Mouse (Mus musculus) liver, adult 2 months (tissue): ENCODE data around the gene Cyth3. TPM values are rescaled to one million over a fixed set of nuclear protein-coding genes. Genes with fewer than 3 reads are reported as not detected.

ENCODE experiments used
- DNase-seq: peaks from one replicate; pipeline ENCODE4 v3.0.0-alpha.2; 2011; ENCODE audit warnings: low read depth, low spot score; ENCODE audit errors: extremely low read depth
- H3K27ac ChIP-seq: fragments of 200-500 bp; replicated peaks from 2 replicates; pipeline ENCODE4 v1.5.1; 2012; ENCODE audit warnings: low read depth, mild to moderate bottlenecking, control low read depth, inconsistent platforms, low read length; ENCODE audit not compliant: insufficient read depth
- H3K27me3 ChIP-seq: fragments of 200-500 bp; 2 replicates; pipeline ENCODE4 v1.6.1; 2012; ENCODE audit warnings: mild to moderate bottlenecking, moderate library complexity, low read length, inconsistent platforms; ENCODE audit not compliant: control insufficient read depth, insufficient read depth
- H3K36me3 ChIP-seq: fragments of 200-500 bp; 2 replicates; pipeline ENCODE4 v1.6.1; 2012; ENCODE audit warnings: low read length, inconsistent platforms; ENCODE audit not compliant: control insufficient read depth, insufficient read depth
- H3K4me1 ChIP-seq: fragments of 200-500 bp; 2 replicates; pipeline ENCODE4 v1.6.1; 2011; ENCODE audit warnings: low read length; ENCODE audit not compliant: control insufficient read depth, insufficient read depth
- H3K4me3 ChIP-seq: fragments of 200-500 bp; 2 replicates; pipeline ENCODE4 v1.5.1; 2011; ENCODE audit warnings: low read depth, mild to moderate bottlenecking, control low read depth, low read length, moderate library complexity; ENCODE audit not compliant: insufficient read depth
- H3K79me2 ChIP-seq: fragments of 200-500 bp; 2 replicates; pipeline ENCODE4 v1.6.1; 2012; ENCODE audit warnings: inconsistent platforms, mild to moderate bottlenecking, low read length, moderate library complexity; ENCODE audit not compliant: control insufficient read depth, insufficient read depth
- H3K9ac ChIP-seq: fragments of 200-500 bp; 2 replicates; pipeline ENCODE4 v1.6.1; 2012; ENCODE audit warnings: low read depth, mild to moderate bottlenecking, control low read depth, inconsistent platforms, low read length
- CTCF ChIP-seq: fragments of 200-500 bp; IDR thresholded peaks from 2 replicates; pipeline ENCODE4 v1.5.1; 2011; ENCODE audit warnings: low read depth, low read length, control low read depth
- POLR2A ChIP-seq: fragments of 200-500 bp; IDR thresholded peaks from 2 replicates; pipeline ENCODE4 v1.6.1; 2011; ENCODE audit warnings: low read length, control low read depth; ENCODE audit not compliant: insufficient read depth; ENCODE audit errors: extremely low read depth
- WGBS: fragments of 180-500 bp; shearing (Covaris S2); methylation state at CpG from one replicate; pipeline ENCODE4 v1.1.7; 2018; 5-methylcytosine and 5-hydroxymethylcytosine counted together
- polyA plus RNA-seq: library from polyadenylated mRNA; depleted of rRNA; stranded (reverse); fragments of >200 nt; gene quantifications from 2 replicates; pipeline ENCODE4 v1.2.3, GENCODE M21; 2012
- total RNA-seq: library from RNA; depleted of rRNA; stranded (reverse); fragments of >200 nt; gene quantifications from 2 replicates; pipeline ENCODE4 v1.2.3, GENCODE M21; 2014

Gene Cyth3
- total and polyA plus RNA-seq, 2 experiments, result 2.9 to 4.4 TPM

GRCm38 (mm10) chr5:143581874-143582273 is 40.4 kb upstream of the Cyth3 start:
- H3K9ac ChIP-seq, result no peak overlapping the region
- H3K79me2 ChIP-seq, result no peaks in the 10 kb centered on the region
- TF ChIP-seq POLR2A, result no peak
- TF ChIP-seq CTCF, result no peak
- 92% methylated on average over 8 of the region's 8 CpGs for WGBS
- H3K27ac ChIP-seq, result no peak overlapping the region
- no peak for DNase-seq
- H3K27me3 ChIP-seq, result no peaks in the 10 kb centered on the region
- H3K4me3 ChIP-seq, result no peak overlapping the region
- no peaks in the 10 kb centered on the region for H3K36me3 ChIP-seq
- no peaks in the 10 kb centered on the region for H3K4me1 ChIP-seq

- no peak for TF ChIP-seq POLR2A
- no peak for TF ChIP-seq CTCF
- DNase-seq, result no peak
- WGBS, result 94% methylated on average over 10 of the region's 10 CpGs
- H3K27ac ChIP-seq, result no peak overlapping the region
- no peaks in the 10 kb centered on the region for H3K79me2 ChIP-seq
- no peak overlapping the region for H3K9ac ChIP-seq
- H3K36me3 ChIP-seq, result no peaks in the 10 kb centered on the region
- no peaks in the 10 kb centered on the region for H3K4me1 ChIP-seq
- H3K27me3 ChIP-seq, result no peaks in the 10 kb centered on the region
- no peak overlapping the region for H3K4me3 ChIP-seq
These were observed 39.2 kb upstream of the Cyth3 start for GRCm38 (mm10) chr5:143583081-143583480.

- no peak overlapping the region for H3K4me3 ChIP-seq
- no peaks in the 10 kb centered on the region for H3K79me2 ChIP-seq
- H3K36me3 ChIP-seq, result no peaks in the 10 kb centered on the region
- WGBS, result 88% methylated on average over 5 of the region's 5 CpGs
- TF ChIP-seq CTCF (no peak), POLR2A (no peak)
- no peak for DNase-seq
- H3K27ac ChIP-seq, result no peak overlapping the region
- H3K4me1 ChIP-seq, result no peaks in the 10 kb centered on the region
- H3K9ac ChIP-seq, result no peak overlapping the region
- no peaks in the 10 kb centered on the region for H3K27me3 ChIP-seq
These were observed 37.3 kb upstream of the Cyth3 start for GRCm38 (mm10) chr5:143584982-143585381.

- H3K79me2 ChIP-seq, result no peaks in the 10 kb centered on the region
- no peak overlapping the region for H3K9ac ChIP-seq
- TF ChIP-seq POLR2A (no peak), CTCF (no peak)
- H3K4me3 ChIP-seq, result no peak overlapping the region
- H3K27me3 ChIP-seq, result no peaks in the 10 kb centered on the region
- 84% methylated on average over 8 of the region's 8 CpGs for WGBS
- H3K27ac ChIP-seq, result no peak overlapping the region
- H3K4me1 ChIP-seq, result no peaks in the 10 kb centered on the region
- DNase-seq, result no peak
- H3K36me3 ChIP-seq, result no peaks in the 10 kb centered on the region
These were observed 35.9 kb upstream of the Cyth3 start for GRCm38 (mm10) chr5:143586386-143586785.

- H3K4me3 ChIP-seq, result no peak overlapping the region
- no peaks in the 10 kb centered on the region for H3K79me2 ChIP-seq
- DNase-seq, result no peak
- WGBS, result 58% methylated on average over 17 of the region's 17 CpGs
- no peak overlapping the region for H3K9ac ChIP-seq
- no peak overlapping the region for H3K27ac ChIP-seq
- H3K36me3 ChIP-seq, result no peaks in the 10 kb centered on the region
- TF ChIP-seq POLR2A (no peak), CTCF (no peak)
- H3K27me3 ChIP-seq, result no peaks in the 10 kb centered on the region
- H3K4me1 ChIP-seq, result no peaks in the 10 kb centered on the region
These were observed 33.1 kb upstream of the Cyth3 start for GRCm38 (mm10) chr5:143589108-143589507.

GRCm38 (mm10) chr5:143592926-143593325 is 29.3 kb upstream of the Cyth3 start:
- TF ChIP-seq CTCF (no peak), POLR2A (no peak)
- no peak overlapping the region for H3K4me3 ChIP-seq
- H3K9ac ChIP-seq, result no peak overlapping the region
- 75% methylated on average over 5 of the region's 5 CpGs for WGBS
- H3K27me3 ChIP-seq, result no peaks in the 10 kb centered on the region
- H3K36me3 ChIP-seq, result no peaks in the 10 kb centered on the region
- no peak for DNase-seq
- H3K4me1 ChIP-seq, result no peaks in the 10 kb centered on the region
- no peak overlapping the region for H3K27ac ChIP-seq
- H3K79me2 ChIP-seq, result no peaks in the 10 kb centered on the region
